Mouse (Mus musculus) heart, embryonic 13.5 days (tissue): ENCODE measurements around the gene Ppp1r3g. TPM values are rescaled to one million over a fixed set of nuclear protein-coding genes. Genes with fewer than 3 reads are reported as not detected.

Experiments used
- ATAC-seq: fragments of 200-750 bp; cut with Nextera tagmentation; 2 replicates; pipeline ENCODE4 v1.8.0; 2017; ENCODE audit warnings: moderate TSS enrichment; ENCODE audit not compliant: insufficient number of reproducible peaks, low FRiP score, low TSS enrichment; ENCODE audit errors: extremely low read depth
- H3K27ac ChIP-seq: fragments of 300-500 bp; sonication (generic); replicated peaks from 2 replicates; pipeline ENCODE4 v1.5.1; 2015; ENCODE audit warnings: moderate library complexity, mild to moderate bottlenecking, inconsistent platforms
- H3K27me3 ChIP-seq: fragments of 300-500 bp; sonication (generic); replicated peaks from 2 replicates; pipeline ENCODE4 v1.6.1; 2015; ENCODE audit warnings: mild to moderate bottlenecking, inconsistent platforms
- H3K36me3 ChIP-seq: fragments of 300-500 bp; sonication (generic); 2 replicates; pipeline ENCODE4 v1.6.1; 2015; ENCODE audit warnings: mild to moderate bottlenecking, inconsistent platforms
- H3K4me1 ChIP-seq: fragments of 300-500 bp; sonication (generic); 2 replicates; pipeline ENCODE4 v1.6.1; 2015; ENCODE audit warnings: inconsistent platforms
- H3K4me2 ChIP-seq: fragments of 300-500 bp; sonication (generic); 2 replicates; pipeline ENCODE4 v1.6.1; 2015; ENCODE audit warnings: inconsistent platforms, mild to moderate bottlenecking, moderate library complexity
- H3K4me3 ChIP-seq: fragments of 300-500 bp; sonication (generic); 2 replicates; pipeline ENCODE4 v1.5.1; 2015; ENCODE audit warnings: moderate library complexity, mild to moderate bottlenecking, inconsistent platforms
- H3K9ac ChIP-seq: fragments of 300-500 bp; sonication (generic); 2 replicates; pipeline ENCODE4 v1.6.1; 2015; ENCODE audit warnings: inconsistent platforms, mild to moderate bottlenecking, moderate library complexity
- H3K9me3 ChIP-seq: fragments of 300-500 bp; sonication (generic); 2 replicates; pipeline ENCODE4 v1.6.1; 2016; ENCODE audit warnings: inconsistent platforms
- WGBS: fragments of 180-500 bp; shearing (Covaris S2); methylation state at CpG from one replicate; pipeline ENCODE4 v1.1.7; 2015; ENCODE audit warnings: mixed read lengths; 5-methylcytosine and 5-hydroxymethylcytosine counted together
- polyA plus RNA-seq: library from polyadenylated mRNA; unstranded; fragments of >200 nt; fragmentation: Nextera tagmentation; extraction: Ambion mirVana; gene quantifications from 2 replicates; pipeline ENCODE4 v1.2.1, GENCODE M21; 2015

Ppp1r3g gene
- 4.7 and 6.2 TPM in 2 replicates for polyA plus RNA-seq

DNA sequence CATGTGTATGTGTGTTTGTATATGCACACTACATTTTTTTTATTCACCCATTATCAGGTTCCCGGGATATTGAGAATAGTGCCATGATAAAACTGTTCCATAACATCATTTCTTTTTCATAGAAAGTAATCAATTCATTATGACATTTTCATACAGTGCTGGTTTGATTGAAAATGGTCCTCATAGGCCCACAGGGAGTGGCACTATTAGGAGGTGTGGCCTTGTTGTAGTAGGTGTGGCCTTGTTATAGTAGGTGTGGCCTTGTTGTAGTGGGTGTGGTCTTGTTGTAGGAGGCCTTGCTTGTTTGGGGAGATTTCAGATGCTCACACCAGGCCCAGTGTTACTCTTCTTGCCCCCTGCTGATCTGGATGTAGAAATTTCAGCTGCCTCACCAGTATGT is at the start of gene Ppp1r3g:
TSS of gene Ppp1r3g (plus strand) at position 301 of the 400 bp plus-strand sequence.
- WGBS: 94% methylated on average over 1 of the region's 1 CpGs
- Histone ChIP-seq H3K9ac (no peak within 1 kb of the TSS), H3K27me3 (no peaks in the 10 kb centered on the region), H3K27ac (no peak within 1 kb of the TSS), H3K9me3 (peaks cover 6% of the 10 kb centered on the region), H3K4me2 (no peak within 1 kb of the TSS), H3K36me3 (no peaks in the 10 kb centered on the region), H3K4me1 (no peaks in the 10 kb centered on the region), H3K4me3 (no peak within 1 kb of the TSS)
- no peak for ATAC-seq

DNA sequence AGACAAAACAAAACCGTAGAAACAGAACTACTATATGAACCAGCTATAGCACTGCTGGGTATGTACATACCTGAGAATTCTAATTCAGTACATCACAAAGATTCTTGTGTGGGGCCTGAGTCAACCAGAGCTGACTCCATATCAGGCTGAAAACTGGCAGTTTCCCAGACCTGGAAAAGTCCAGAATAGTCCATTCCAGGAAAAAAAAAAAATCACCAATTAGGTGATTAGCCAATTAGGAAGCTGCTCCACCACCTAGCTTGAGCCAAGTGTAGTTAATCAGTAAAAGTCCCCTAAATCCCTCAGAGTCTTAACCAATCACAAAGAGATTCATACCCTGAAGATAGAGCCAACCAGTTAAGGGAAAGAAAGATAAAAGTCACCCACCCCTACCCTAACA is 47.2 kb upstream of the Ppp1r3g start:
- no peak overlapping the region for H3K4me2 ChIP-seq
- H3K27ac ChIP-seq: no peak overlapping the region
- H3K4me1 ChIP-seq: no peaks in the 10 kb centered on the region
- no peak for ATAC-seq
- no peak overlapping the region for H3K4me3 ChIP-seq
- 79% methylated on average over 1 of the region's 1 CpGs for WGBS
- H3K9ac ChIP-seq: no peak overlapping the region
- peaks cover 13% of the 10 kb centered on the region; the same call in 1 of the 2 replicates for H3K9me3 ChIP-seq
- H3K27me3 ChIP-seq: no peaks in the 10 kb centered on the region
- H3K36me3 ChIP-seq: no peaks in the 10 kb centered on the region

DNA sequence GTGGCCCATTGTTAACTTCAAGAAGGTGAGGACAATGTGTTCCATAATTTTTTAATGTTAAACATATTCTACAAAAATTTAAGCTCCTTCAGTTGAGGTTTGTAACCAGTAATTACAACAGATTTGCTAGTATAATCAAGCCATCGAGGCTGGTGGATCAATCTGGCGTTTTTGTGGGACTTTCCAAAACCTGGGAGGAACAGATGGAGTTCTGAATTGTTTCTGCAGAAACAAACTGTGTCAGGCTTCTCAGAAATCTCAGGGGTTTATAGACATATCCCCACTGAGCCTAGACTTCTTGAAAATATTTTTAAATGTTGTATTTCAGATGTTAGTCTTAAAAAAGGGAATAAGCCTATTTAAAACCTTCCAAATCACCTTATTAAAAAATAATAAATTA is 20.6 kb upstream of the Ppp1r3g start:
- Histone ChIP-seq H3K27me3 (no peaks in the 10 kb centered on the region), H3K9ac (no peak overlapping the region), H3K4me2 (no peak overlapping the region), H3K27ac (no peak overlapping the region), H3K4me1 (no peaks in the 10 kb centered on the region), H3K9me3 (peaks cover 12% of the 10 kb centered on the region; the same call in 1 of the 2 replicates), H3K36me3 (no peaks in the 10 kb centered on the region), H3K4me3 (no peak overlapping the region)
- WGBS: 82% methylated on average over 2 of the region's 2 CpGs
- no peak for ATAC-seq

DNA sequence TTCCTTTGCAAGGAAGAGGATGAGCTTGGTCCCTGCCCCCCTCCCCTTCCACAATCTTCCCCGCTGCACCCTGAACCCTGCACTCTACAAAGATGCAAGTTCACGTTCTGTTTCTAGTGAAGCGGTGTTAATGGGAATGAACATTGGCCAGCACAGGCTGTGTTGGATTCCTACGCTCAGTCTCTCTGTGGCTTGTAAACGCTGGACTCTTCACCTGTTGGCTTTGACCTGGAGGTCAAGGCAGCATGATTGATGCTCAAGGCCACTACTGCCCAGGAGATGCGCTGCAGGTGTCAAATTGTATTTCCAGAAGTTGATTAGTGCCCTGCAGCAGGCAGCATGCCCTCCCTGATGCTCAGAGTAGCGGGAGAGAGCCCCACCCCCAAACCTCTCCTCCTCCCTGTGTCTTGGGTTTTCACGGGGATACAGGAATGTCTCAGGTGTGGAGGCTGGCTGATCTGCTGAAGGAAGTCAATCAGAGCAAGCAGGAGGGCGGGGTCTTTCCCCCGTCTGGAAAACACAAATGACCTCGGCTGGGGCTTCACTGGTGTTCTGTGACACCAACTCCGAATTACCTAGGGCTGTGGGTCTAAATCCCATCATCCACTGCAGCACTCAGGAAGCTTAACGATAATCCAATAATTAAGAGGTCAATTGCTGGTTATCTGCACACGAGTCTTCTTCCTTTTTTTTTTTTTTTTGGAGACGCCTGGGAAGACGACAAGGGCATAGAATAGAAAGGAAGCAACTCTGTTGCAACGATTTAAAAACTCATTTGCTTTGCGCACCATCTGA is 18.6 kb upstream of the Ppp1r3g start:
- Histone ChIP-seq H3K36me3 (no peaks in the 10 kb centered on the region), H3K4me1 (no peaks in the 10 kb centered on the region), H3K9me3 (peaks cover 1% of the 10 kb centered on the region; the same call in 1 of the 2 replicates), H3K27ac (no peak overlapping the region), H3K4me3 (no peak overlapping the region), H3K27me3 (no peaks in the 10 kb centered on the region), H3K4me2 (no peak overlapping the region), H3K9ac (no peak overlapping the region)
- no peak for ATAC-seq
- 59% methylated on average over 18 of the region's 18 CpGs for WGBS

DNA sequence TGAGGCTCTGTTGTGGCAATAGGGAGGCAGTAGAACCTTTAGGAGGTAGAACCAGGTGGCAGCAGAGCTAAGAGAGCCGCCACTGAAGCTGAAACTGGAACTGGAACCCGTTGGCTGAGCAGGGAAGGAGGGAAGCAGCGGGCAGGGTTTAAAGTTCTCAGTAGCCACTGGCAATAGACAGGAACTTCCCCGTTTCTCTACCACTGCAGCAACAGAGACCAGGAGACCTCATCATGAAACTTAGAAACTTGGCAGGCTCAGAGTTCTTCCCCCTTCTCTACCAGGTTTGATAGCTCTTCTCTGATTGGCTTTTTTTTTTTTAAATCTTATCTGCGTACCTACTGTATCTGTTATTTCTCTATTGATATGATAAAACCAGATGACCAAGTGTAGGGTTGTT is 17.7 kb upstream of the Ppp1r3g start:
- 78% methylated on average over 5 of the region's 5 CpGs for WGBS
- Histone ChIP-seq H3K4me1 (no peaks in the 10 kb centered on the region), H3K27ac (no peak overlapping the region), H3K9ac (no peak overlapping the region), H3K4me2 (no peak overlapping the region), H3K9me3 (no peaks in the 10 kb centered on the region), H3K36me3 (no peaks in the 10 kb centered on the region), H3K27me3 (no peaks in the 10 kb centered on the region), H3K4me3 (no peak overlapping the region)
- ATAC-seq: no peak

DNA sequence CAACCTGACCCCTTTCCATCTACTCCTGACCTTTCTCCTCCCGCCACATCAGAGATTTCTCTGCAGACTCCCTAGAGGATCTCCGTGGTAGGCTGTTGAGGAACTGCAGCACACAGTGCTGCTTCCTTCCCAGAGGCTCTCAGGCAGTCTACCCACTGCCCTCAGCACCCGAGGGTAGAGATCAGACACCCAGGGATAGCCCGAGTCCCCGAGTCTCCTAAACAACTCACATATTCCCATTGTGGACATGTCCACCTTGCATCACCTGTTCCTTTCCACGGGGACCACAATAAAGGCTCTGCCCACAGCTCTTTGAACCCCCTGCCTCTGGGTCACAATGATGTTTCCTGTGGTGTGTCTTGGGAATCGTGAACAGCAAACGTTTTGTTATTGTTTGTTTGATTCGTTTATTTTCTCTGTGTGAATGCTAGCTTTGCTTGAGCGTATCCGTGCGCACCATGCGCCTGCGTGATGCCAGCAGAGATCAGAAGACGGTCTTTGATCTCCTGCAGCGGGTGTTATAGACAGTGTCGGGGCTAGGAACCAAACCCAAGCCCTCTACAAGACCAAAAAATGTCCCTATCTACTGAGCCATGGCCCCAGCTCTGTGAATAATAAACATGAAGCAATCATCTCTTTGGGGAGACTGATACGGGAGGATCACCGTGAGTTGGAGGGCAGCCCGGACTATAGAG is 11.8 kb upstream of the Ppp1r3g start:
- H3K9ac ChIP-seq: no peak overlapping the region
- H3K27me3 ChIP-seq: no peaks in the 10 kb centered on the region
- no peak overlapping the region for H3K4me3 ChIP-seq
- H3K27ac ChIP-seq: no peak overlapping the region
- no peak overlapping the region for H3K4me2 ChIP-seq
- 66% methylated on average over 20 of the region's 20 CpGs for WGBS
- H3K9me3 ChIP-seq: no peaks in the 10 kb centered on the region
- no peak for ATAC-seq
- H3K36me3 ChIP-seq: no peaks in the 10 kb centered on the region
- no peaks in the 10 kb centered on the region for H3K4me1 ChIP-seq

DNA sequence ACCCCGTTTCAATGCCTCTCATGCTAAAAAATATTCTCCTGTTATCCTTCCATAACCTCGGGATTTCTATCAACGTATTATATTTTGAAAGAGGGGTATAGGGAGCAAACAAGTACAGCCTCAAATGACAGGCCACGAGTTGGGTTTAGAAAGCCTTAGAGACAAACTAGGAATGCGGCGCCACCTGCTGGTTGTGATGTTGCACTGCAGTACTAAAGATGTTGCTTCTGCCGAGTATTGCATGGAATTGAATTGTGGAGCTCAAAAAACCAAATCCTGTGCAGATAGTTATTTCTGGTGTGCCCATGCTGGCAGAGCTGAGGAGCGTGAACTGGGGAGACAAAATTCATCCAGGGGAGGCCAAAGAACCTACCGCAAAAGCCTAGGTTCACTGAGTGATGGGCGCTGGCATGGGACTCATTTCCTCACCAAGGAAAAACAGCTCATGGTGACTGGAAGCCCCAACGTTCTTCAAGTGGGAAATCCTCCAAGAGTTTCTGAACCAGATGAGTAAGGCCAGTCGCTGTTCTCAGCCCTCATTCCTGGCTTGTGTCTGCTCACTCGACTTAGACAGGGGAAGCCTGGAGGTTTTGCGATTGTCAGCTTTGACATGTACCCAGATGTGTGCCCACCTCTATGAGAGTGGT is 11.2 kb upstream of the Ppp1r3g start:
- no peak for ATAC-seq
- no peaks in the 10 kb centered on the region for H3K36me3 ChIP-seq
- H3K27me3 ChIP-seq: no peaks in the 10 kb centered on the region
- H3K4me1 ChIP-seq: no peaks in the 10 kb centered on the region
- H3K4me3 ChIP-seq: no peak overlapping the region
- WGBS: 17% methylated on average over 14 of the region's 14 CpGs
- H3K9me3 ChIP-seq: no peaks in the 10 kb centered on the region
- peak overlapping the region; percentile 43 for H3K4me2 ChIP-seq
- no peak overlapping the region for H3K9ac ChIP-seq
- no peak overlapping the region for H3K27ac ChIP-seq

DNA sequence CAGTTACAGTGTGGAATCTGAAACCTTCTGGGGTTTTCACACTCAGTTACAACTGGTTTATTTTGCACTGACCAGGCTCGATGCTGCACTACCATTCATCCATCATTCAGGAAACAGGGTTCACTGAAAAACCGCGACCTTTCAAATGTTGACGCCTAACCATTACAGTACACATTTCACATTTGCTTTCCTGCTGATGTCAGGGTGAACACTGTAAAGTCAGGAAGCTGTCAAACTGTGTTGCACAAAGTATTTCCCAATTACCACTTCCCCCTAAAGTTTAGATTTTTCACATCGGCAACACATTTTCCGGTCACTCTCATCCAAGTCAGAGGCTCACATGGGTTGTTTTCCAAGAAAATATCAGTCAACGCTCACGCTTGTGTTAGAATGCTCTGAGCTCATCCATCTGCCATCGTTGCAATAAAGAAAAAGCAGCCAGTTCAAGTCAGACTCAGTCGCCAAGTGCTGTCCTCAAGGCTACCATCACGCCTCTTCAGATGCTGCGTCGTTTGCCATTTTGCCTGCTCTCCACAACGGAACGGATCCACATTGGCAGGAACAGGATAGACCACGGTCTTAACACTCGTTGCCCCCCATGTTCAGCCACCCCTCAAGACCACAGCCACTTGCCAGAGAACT is 8.7 kb upstream of the Ppp1r3g start:
- Histone ChIP-seq H3K4me3 (no peak overlapping the region), H3K27me3 (no peaks in the 10 kb centered on the region), H3K9ac (no peak overlapping the region), H3K36me3 (no peaks in the 10 kb centered on the region), H3K9me3 (no peaks in the 10 kb centered on the region), H3K4me1 (no peaks in the 10 kb centered on the region), H3K4me2 (no peak overlapping the region), H3K27ac (no peak overlapping the region)
- WGBS: 68% methylated on average over 17 of the region's 17 CpGs
- ATAC-seq: no peak

DNA sequence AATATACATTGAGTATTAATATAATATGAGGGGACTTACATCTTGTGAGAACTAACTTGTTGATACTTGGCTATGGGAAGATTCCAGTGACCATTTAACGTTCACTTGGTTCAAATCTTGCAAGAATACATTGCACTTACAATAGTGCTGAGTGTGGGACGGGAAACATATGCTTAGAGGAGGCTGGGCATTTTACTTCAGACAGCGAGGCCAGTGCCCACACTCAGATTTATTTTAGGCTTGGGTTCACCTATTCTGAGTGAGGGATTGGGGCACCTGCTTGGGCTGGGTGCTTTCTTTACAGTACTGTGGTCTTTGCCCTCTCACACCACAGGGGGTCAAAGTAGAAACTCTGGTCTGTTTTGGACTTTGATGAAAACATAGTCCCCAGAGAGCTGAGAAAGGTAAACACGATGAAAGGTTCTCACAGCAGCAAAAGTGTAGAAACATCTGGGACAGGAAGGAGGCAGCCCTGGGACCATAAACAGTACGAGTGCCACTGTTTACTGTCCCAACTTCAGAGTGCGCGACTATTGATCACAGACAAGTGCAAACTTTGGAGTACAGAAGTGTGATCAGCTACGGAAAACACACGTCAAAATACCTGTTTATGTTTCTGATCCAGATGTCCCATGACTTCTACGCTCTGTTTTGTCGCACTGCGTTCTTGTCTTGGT is 890 bp downstream of the Ppp1r3g start:
- Histone ChIP-seq H3K36me3 (no peaks in the 10 kb centered on the region), H3K27ac (no peak overlapping the region), H3K9ac (no peak overlapping the region), H3K4me1 (no peaks in the 10 kb centered on the region), H3K9me3 (peaks cover 6% of the 10 kb centered on the region), H3K4me3 (no peak overlapping the region), H3K4me2 (no peak overlapping the region), H3K27me3 (no peaks in the 10 kb centered on the region)
- WGBS: 67% methylated on average over 12 of the region's 12 CpGs
- no peak for ATAC-seq

DNA sequence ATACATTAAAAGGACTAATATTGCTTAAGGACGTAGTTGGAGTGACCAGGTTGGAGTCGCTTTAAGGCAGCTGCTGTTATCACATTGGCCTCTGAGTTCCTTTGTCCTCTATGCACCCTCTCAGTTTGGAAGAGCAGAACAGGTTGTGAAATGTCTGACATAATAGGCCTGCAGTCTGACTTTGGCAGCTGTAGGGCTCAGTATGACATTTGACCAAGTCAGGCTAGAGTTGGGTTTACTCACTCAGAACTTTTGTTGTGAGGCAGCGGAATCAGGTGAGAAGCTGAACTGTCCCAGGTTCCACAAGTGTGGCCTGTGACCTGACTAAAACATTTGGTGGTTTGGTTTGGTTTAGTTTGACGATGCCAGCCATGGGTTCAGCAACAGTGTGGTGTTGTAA is 4.9 kb downstream of the Ppp1r3g start:
- no peak overlapping the region for H3K4me3 ChIP-seq
- ATAC-seq: no peak
- H3K9me3 ChIP-seq: no peaks in the 10 kb centered on the region
- H3K9ac ChIP-seq: no peak overlapping the region
- H3K27me3 ChIP-seq: 0 out of 2 replicates have a peak, but pooled peaks cover 6% of the 10 kb centered on the region
- H3K27ac ChIP-seq: no peak overlapping the region
- H3K4me1 ChIP-seq: peaks cover 5% of the 10 kb centered on the region
- 66% methylated on average over 4 of the region's 4 CpGs for WGBS
- no peak overlapping the region for H3K4me2 ChIP-seq
- H3K36me3 ChIP-seq: no peaks in the 10 kb centered on the region

DNA sequence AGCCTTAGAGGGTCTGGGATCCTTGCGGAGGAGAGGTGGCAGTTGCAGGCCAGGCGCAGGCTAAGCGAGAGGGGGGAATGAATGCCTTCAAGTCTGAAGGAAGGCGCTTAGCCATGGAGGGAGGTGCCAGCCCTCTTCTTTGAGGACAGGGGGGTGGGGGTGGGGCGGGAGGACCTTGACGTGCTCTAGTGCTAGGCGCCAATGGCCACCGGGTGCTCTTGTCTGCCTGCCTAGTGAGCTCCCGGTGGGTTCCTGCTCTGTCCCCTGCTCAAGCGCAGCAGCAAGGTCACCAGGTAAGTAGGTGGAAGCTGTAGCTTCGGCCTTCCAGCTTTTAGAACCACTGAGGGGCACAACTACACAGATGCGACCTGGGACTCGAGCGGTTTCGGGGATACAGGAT is 9.1 kb downstream of the Ppp1r3g start:
- peaks cover 17% of the 10 kb centered on the region for H3K27me3 ChIP-seq
- peak overlapping the region; percentile 65 for H3K27ac ChIP-seq
- H3K9ac ChIP-seq: peak overlapping the region; percentile 85
- no peak for ATAC-seq
- H3K4me3 ChIP-seq: peak overlapping the region; percentile 65
- 3% methylated on average over 15 of the region's 15 CpGs for WGBS
- peaks cover 16% of the 10 kb centered on the region for H3K4me1 ChIP-seq
- H3K9me3 ChIP-seq: no peaks in the 10 kb centered on the region
- H3K36me3 ChIP-seq: no peaks in the 10 kb centered on the region
- H3K4me2 ChIP-seq: peak overlapping the region; percentile 100
